Mouse (Mus musculus) v-Abl transformed pro-B cells (cell line): ENCODE data around the gene Pknox2.

Experiments
- in situ Hi-C, 2 experiments: fragments of 400-800 bp; cut with MboI; formaldehyde crosslinking; loops; one replicate each; pipeline ENCODE4 v1.15.1; 2025; ENCODE audit not compliant: unreplicated experiment in 2 of 2

The Pknox2 gene

GRCm38 (mm10) chr9:36857476-36858117, 289.6 kb downstream of the Pknox2 start:
- in situ Hi-C loops: no loop called here

GRCm38 (mm10) chr9:36856351-36856750, 290.9 kb downstream of the Pknox2 start:
- in situ Hi-C loops: no loop called here

- in situ Hi-C loops: no loop called here
Measured at GRCm38 (mm10) chr9:36852175-36852574, 295.0 kb downstream of the Pknox2 start.

GRCm38 (mm10) chr9:36850091-36850490, 297.1 kb downstream of the Pknox2 start:
- in situ Hi-C loops: no loop called here

- in situ Hi-C loops: no loop called here
Measured at GRCm38 (mm10) chr9:36848661-36849060, 298.5 kb downstream of the Pknox2 start.

- in situ Hi-C loops: no loop called here
Measured at GRCm38 (mm10) chr9:36846346-36846745, 300.9 kb downstream of the Pknox2 start.
